ENCODE assay signal across 12 mouse cellular contexts in genomic region chr4:95094700-95095113, GRCm38 (mm10). TPM values are rescaled to one million over a fixed set of nuclear protein-coding genes. Genes with fewer than 3 reads are reported as not detected.
DNase-seq lines count a peak whose midpoint lies in the region; ATAC-seq and TF ChIP-seq lines count a peak whose summit lies in the region.
"Had no signal": no experiment of that assay in that cellular context is flagged by ENCODE, and none has a peak within 500 bp of the region (broad histone marks: within the 10 kb centered on the region; RNA-seq: fewer than 3 reads in every experiment).

No protein-coding gene starts in this region.

- no peaks in the 10 kb centered on the region for H3K9me3 ChIP-seq in heart, embryonic 11.5 days (replicated peaks; ENCODE audit: control insufficient read depth, low read length)
- 0 out of 2 replicates have a peak, but pooled peaks cover 3% of the 10 kb centered on the region for H3K9me3 ChIP-seq in heart, embryonic 14.5 days (ENCODE audit: control insufficient read depth, low read length)
- no peaks in the 10 kb centered on the region for H3K9me3 ChIP-seq in midbrain, postnatal 0 days (ENCODE audit: low read length)

- WGBS in heart, embryonic 11.5 days (ENCODE audit: insufficient replicate concordance), result 40% methylated on average over 4 of the region's 4 CpGs
- WGBS in heart, embryonic 14.5 days, result 37% methylated on average over 4 of the region's 4 CpGs
- 53% methylated on average over 4 of the region's 4 CpGs for WGBS in midbrain, postnatal 0 days

- peak; percentile 98 for DNase-seq in heart, adult 11 months
- DNase-seq in 3T3-L1 (ENCODE audit: low read depth, low spot score), result peak; percentile 55
- DNase-seq in lung, postnatal 10 days, result peak; percentile 68
- no peak for DNase-seq in embryo, embryonic 9.5 days (ENCODE audit: extremely low spot score)
- DNase-seq in cerebellum, postnatal 36 days, result no peak
- DNase-seq in midbrain, postnatal 0 days (ENCODE audit: low spot score), result no peak
- DNase-seq: cerebellum, adult 8-10 months; gastrocnemius, postnatal 36 days; midbrain, embryonic 14.5 days; retina, postnatal 1 day had no signal

- H3K36me3 ChIP-seq in heart, embryonic 11.5 days (ENCODE audit: control insufficient read depth, insufficient read depth, low read length), result no peaks in the 10 kb centered on the region
- no peaks in the 10 kb centered on the region for H3K36me3 ChIP-seq in heart, embryonic 14.5 days (ENCODE audit: control insufficient read depth, insufficient read depth, low read length)
- H3K36me3 ChIP-seq in midbrain, postnatal 0 days (ENCODE audit: insufficient read depth, low read length), result no peaks in the 10 kb centered on the region

- H3K27ac ChIP-seq in heart, embryonic 11.5 days (ENCODE audit: low read depth, low read length), result no peak overlapping the region
- no peak overlapping the region; a peak in 1 of 4 replicates for H3K27ac ChIP-seq in heart, embryonic 14.5 days (replicated peaks in 1 of 2; ENCODE audit: control insufficient read depth in 1 of 2, insufficient read depth in 1 of 2, low read depth in 2 of 2, low read length in 2 of 2)
- H3K27ac ChIP-seq in midbrain, postnatal 0 days (ENCODE audit: low read depth, low read length), result no peak overlapping the region

- peaks cover 2% of the 10 kb centered on the region; the same call in 1 of the 2 replicates for H3K4me1 ChIP-seq in heart, embryonic 11.5 days (ENCODE audit: control insufficient read depth, insufficient read depth, low read length)
- H3K4me1 ChIP-seq in heart, embryonic 14.5 days (ENCODE audit: control insufficient read depth in 2 of 2, insufficient read depth in 2 of 2, low read length in 2 of 2), result peaks cover 0 to 6% of the 10 kb centered on the region in 2 experiments; a peak in 1 of 4 replicates
- no peaks in the 10 kb centered on the region for H3K4me1 ChIP-seq in midbrain, postnatal 0 days (ENCODE audit: insufficient read depth, low read length)

- no peak overlapping the region for H3K4me3 ChIP-seq in heart, embryonic 11.5 days (ENCODE audit: low read depth, low read length)
- no peak overlapping the region for H3K4me3 ChIP-seq in heart, embryonic 14.5 days (ENCODE audit: control insufficient read depth in 1 of 2, insufficient read depth in 1 of 2, low read depth in 1 of 2, low read length in 2 of 2)
- H3K4me3 ChIP-seq in midbrain, postnatal 0 days (ENCODE audit: low read depth, low read length), result no peak overlapping the region

- no peaks in the 10 kb centered on the region for H3K27me3 ChIP-seq in heart, embryonic 11.5 days (ENCODE audit: control insufficient read depth, insufficient read depth, low read length)
- H3K27me3 ChIP-seq in heart, embryonic 14.5 days (ENCODE audit: control insufficient read depth, insufficient read depth, low read length), result no peaks in the 10 kb centered on the region
- no peaks in the 10 kb centered on the region for H3K27me3 ChIP-seq in midbrain, postnatal 0 days (ENCODE audit: insufficient read depth, low read length)

- H3K4me2 ChIP-seq in heart, embryonic 11.5 days, result no peak overlapping the region
- H3K4me2 ChIP-seq in heart, embryonic 14.5 days (ENCODE audit: low read length), result no peak overlapping the region
- H3K4me2 ChIP-seq in midbrain, postnatal 0 days (ENCODE audit: low read depth, low read length, poor library complexity, severe bottlenecking), result no peak overlapping the region

- no peak for TF ChIP-seq CTCF in midbrain, postnatal 0 days (IDR thresholded peaks at IDR 0.05)

- no peak for ATAC-seq in heart, embryonic 11.5 days (replicated peaks; ENCODE audit: insufficient number of reproducible peaks, low FRiP score, low TSS enrichment)
- peak; percentile 35; the same call in 1 of the 2 replicates for ATAC-seq in heart, embryonic 14.5 days (ENCODE audit: insufficient number of reproducible peaks, insufficient read depth, low FRiP score, low read depth)
- no peak for ATAC-seq in midbrain, postnatal 0 days (ENCODE audit: low FRiP score)

- H3K9ac ChIP-seq in heart, embryonic 11.5 days (ENCODE audit: low read depth, low read length), result no peak overlapping the region
- no peak overlapping the region for H3K9ac ChIP-seq in heart, embryonic 14.5 days (ENCODE audit: low read length)
- no peak overlapping the region for H3K9ac ChIP-seq in midbrain, postnatal 0 days (replicated peaks; ENCODE audit: low read length, poor library complexity, severe bottlenecking)

RNA-seq across cellular contexts. Expression of gene Jun, which starts 42.7 kb away (rescaled TPM):
- polyA plus RNA-seq in heart, embryonic 11.5 days (2014; fragmentation: Nextera tagmentation; extraction: Ambion mirVana), result 33.6 and 34.5 TPM in 2 replicates
- 35.6 and 39.3 TPM in 2 replicates for polyA plus RNA-seq in heart, embryonic 14.5 days (2014; fragmentation: Nextera tagmentation; extraction: Ambion mirVana)
- total RNA-seq in midbrain, postnatal 0 days (2014; rRNA removed), result 60.2 and 62.7 TPM in 2 replicates
- polyA plus RNA-seq in midbrain, postnatal 0 days (2015; fragmentation: Nextera tagmentation; extraction: Ambion mirVana), result 37.9 and 40.5 TPM in 2 replicates

Comparison
In these comparisons a context has a peak if more than half of its experiments do, and no peak if none do; other contexts are left out.
1. DNase-seq: peak in heart, adult 11 months (single experiment), 3T3-L1 (single experiment) and lung, postnatal 10 days (single experiment); none in embryo, embryonic 9.5 days (single experiment), cerebellum, postnatal 36 days (0 of 2) and midbrain, postnatal 0 days (single experiment).